Mouse (Mus musculus): ENCODE results near the gene Trpc2. TPM values are rescaled to one million over a fixed set of nuclear protein-coding genes. Genes with fewer than 3 reads are reported as not detected.

Gene Trpc2
- polyA plus RNA-seq, 1 experiment from 2014 or later = not detected

- no peaks in the 10 kb centered on the region for H3K27me3 ChIP-seq (ENCODE audit: control insufficient read depth, insufficient read depth, low read length)
- H3K4me1 ChIP-seq (ENCODE audit: control insufficient read depth, insufficient read depth, low read length) = peaks cover 14% of the 10 kb centered on the region
- no peaks in the 10 kb centered on the region for H3K9me3 ChIP-seq (replicated peaks; ENCODE audit: control insufficient read depth, low read length)
- H3K9ac ChIP-seq (ENCODE audit: low read depth, low read length) = peak overlapping the region; percentile 86
- H3K4me2 ChIP-seq = peak overlapping the region; percentile 87
- no peaks in the 10 kb centered on the region for H3K36me3 ChIP-seq (ENCODE audit: control insufficient read depth, insufficient read depth, low read length)
- ATAC-seq (replicated peaks; ENCODE audit: insufficient number of reproducible peaks, low FRiP score, low TSS enrichment) = 0 out of 2 replicates have a peak, but pooled peaks have one; percentile 6
- 0% methylated on average over 9 of the region's 9 CpGs for whole genome bisulfite sequencing (ENCODE audit: insufficient replicate concordance)
- peak overlapping the region; percentile 82 for H3K4me3 ChIP-seq (ENCODE audit: low read depth, low read length)
- H3K27ac ChIP-seq (ENCODE audit: low read depth, low read length) = peak overlapping the region; percentile 74
These were observed 18.3 kb upstream of the Trpc2 start for GRCm38 (mm10) chr7:102064655-102065045.

GRCm38 (mm10) chr7:102065046-102065891 lies 17.6 kb upstream of the Trpc2 start, which contains the start of the genes Rnf121, Xndc1 and Xntrpc:
Rnf121 (minus strand) TSS chr7:102065469.
Xndc1 (plus strand) TSS chr7:102065511.
Xntrpc (plus strand) TSS chr7:102065713.
- under 1% methylated on average over 56 of the region's 56 CpGs for WGBS (ENCODE audit: insufficient replicate concordance)
- Histone ChIP-seq H3K9me3 (replicated peaks; ENCODE audit: control insufficient read depth, low read length) (no peaks in the 10 kb centered on the region), H3K4me3 (ENCODE audit: low read depth, low read length) (peak within 1 kb of the TSS; percentile 82), H3K27me3 (ENCODE audit: control insufficient read depth, insufficient read depth, low read length) (no peaks in the 10 kb centered on the region), H3K27ac (ENCODE audit: low read depth, low read length) (peak within 1 kb of the TSS; percentile 74), H3K9ac (ENCODE audit: low read depth, low read length) (peak within 1 kb of the TSS; percentile 86), H3K36me3 (ENCODE audit: control insufficient read depth, insufficient read depth, low read length) (no peaks in the 10 kb centered on the region), H3K4me2 (peak within 1 kb of the TSS; percentile 87), H3K4me1 (ENCODE audit: control insufficient read depth, insufficient read depth, low read length) (peaks cover 14% of the 10 kb centered on the region)
- peak; percentile 96 for ATAC-seq (replicated peaks; ENCODE audit: insufficient number of reproducible peaks, low FRiP score, low TSS enrichment)

DNA sequence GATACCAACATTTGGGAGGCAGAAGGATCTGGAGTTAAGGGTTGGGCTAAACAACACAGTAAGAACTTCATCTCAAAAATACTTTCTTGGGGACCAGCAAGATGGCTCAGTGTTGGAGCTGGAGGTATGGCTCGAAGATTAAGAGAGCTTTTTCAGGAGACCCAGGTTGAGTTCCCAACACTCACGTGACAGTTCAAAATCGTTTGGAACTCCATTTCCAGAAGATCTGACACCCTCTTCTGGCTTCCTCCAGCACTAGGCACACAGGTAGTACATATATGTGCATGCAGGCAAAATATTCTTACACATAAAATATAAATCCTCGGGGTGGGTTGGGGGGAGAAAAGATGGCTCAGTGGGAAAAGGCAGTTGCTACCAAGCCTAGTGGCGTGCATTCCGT lies 16.6 kb upstream of the Trpc2 start:
- no peak overlapping the region for H3K27ac ChIP-seq (ENCODE audit: low read depth, low read length)
- 74% methylated on average over 6 of the region's 6 CpGs for WGBS (ENCODE audit: insufficient replicate concordance)
- H3K4me1 ChIP-seq (ENCODE audit: control insufficient read depth, insufficient read depth, low read length) = peaks cover 14% of the 10 kb centered on the region
- no peaks in the 10 kb centered on the region for H3K27me3 ChIP-seq (ENCODE audit: control insufficient read depth, insufficient read depth, low read length)
- peak overlapping the region; percentile 82 for H3K4me3 ChIP-seq (ENCODE audit: low read depth, low read length)
- peak overlapping the region; percentile 87 for H3K4me2 ChIP-seq
- no peaks in the 10 kb centered on the region for H3K9me3 ChIP-seq (replicated peaks; ENCODE audit: control insufficient read depth, low read length)
- no peaks in the 10 kb centered on the region for H3K36me3 ChIP-seq (ENCODE audit: control insufficient read depth, insufficient read depth, low read length)
- peak overlapping the region; percentile 86 for H3K9ac ChIP-seq (ENCODE audit: low read depth, low read length)
- ATAC-seq (replicated peaks; ENCODE audit: insufficient number of reproducible peaks, low FRiP score, low TSS enrichment) = no peak

DNA sequence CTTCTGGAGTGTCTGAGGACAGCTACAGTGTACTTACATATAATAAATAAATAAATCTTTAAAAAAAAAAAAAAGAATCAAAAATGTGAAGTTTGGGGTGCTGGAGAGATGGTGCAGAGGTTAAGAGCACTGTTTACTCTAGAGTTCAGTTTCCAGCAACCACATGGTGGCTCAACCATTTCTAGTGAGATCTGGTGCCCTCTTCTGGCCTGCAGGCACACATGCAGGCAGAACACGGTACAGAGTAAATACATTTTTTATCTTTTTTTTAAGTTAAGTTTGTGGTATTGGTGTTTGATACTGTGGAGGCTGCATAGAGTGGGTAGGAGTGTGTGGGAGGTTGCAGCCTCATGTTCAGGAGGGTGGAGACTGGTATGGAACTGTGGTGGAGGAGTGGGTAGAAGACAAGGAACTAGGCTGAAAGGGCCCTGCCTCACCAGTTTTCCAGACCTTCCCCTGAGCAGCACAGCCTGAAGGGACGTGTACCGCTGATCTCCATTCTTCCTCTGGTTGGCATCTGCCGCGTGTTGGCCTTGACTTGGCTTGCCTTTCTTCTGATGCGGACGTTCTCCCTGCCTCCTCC lies 6.1 kb upstream of the Trpc2 start:
- Histone ChIP-seq H3K27ac (ENCODE audit: low read depth, low read length) (no peak overlapping the region), H3K27me3 (ENCODE audit: control insufficient read depth, insufficient read depth, low read length) (no peaks in the 10 kb centered on the region), H3K9me3 (replicated peaks; ENCODE audit: control insufficient read depth, low read length) (no peaks in the 10 kb centered on the region), H3K36me3 (ENCODE audit: control insufficient read depth, insufficient read depth, low read length) (peaks cover 50% of the 10 kb centered on the region), H3K4me3 (ENCODE audit: low read depth, low read length) (no peak overlapping the region), H3K4me2 (no peak overlapping the region), H3K9ac (ENCODE audit: low read depth, low read length) (no peak overlapping the region), H3K4me1 (ENCODE audit: control insufficient read depth, insufficient read depth, low read length) (no peaks in the 10 kb centered on the region)
- WGBS (ENCODE audit: insufficient replicate concordance) = 81% methylated on average over 7 of the region's 7 CpGs
- ATAC-seq (replicated peaks; ENCODE audit: insufficient number of reproducible peaks, low FRiP score, low TSS enrichment) = no peak

DNA sequence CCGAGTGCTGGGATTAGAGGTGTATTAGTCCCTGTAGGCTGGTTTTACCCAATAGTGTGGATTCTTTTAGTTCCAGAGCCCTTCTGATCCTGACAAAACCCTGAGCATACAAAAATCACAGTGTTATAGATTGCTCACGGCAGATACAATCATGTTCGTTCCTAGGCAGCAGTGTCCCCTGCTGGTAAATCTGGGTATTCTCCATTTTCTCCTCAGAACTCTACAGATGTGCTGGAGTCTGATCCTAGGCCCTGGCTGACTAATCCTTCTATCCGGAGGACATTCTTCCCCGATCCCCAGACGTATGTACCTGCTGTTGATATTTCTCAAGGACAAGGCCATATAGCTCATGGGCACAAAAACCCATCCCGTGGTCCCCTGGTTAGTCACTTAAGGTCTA lies 4.4 kb upstream of the Trpc2 start:
- no peaks in the 10 kb centered on the region for H3K4me1 ChIP-seq (ENCODE audit: control insufficient read depth, insufficient read depth, low read length)
- ATAC-seq (replicated peaks; ENCODE audit: insufficient number of reproducible peaks, low FRiP score, low TSS enrichment) = no peak
- H3K27me3 ChIP-seq (ENCODE audit: control insufficient read depth, insufficient read depth, low read length) = no peaks in the 10 kb centered on the region
- H3K4me2 ChIP-seq = no peak overlapping the region
- H3K4me3 ChIP-seq (ENCODE audit: low read depth, low read length) = no peak overlapping the region
- WGBS (ENCODE audit: insufficient replicate concordance) = 80% methylated on average over 7 of the region's 7 CpGs
- H3K27ac ChIP-seq (ENCODE audit: low read depth, low read length) = no peak overlapping the region
- no peaks in the 10 kb centered on the region for H3K9me3 ChIP-seq (replicated peaks; ENCODE audit: control insufficient read depth, low read length)
- peaks cover 52% of the 10 kb centered on the region for H3K36me3 ChIP-seq (ENCODE audit: control insufficient read depth, insufficient read depth, low read length)
- H3K9ac ChIP-seq (ENCODE audit: low read depth, low read length) = no peak overlapping the region

DNA sequence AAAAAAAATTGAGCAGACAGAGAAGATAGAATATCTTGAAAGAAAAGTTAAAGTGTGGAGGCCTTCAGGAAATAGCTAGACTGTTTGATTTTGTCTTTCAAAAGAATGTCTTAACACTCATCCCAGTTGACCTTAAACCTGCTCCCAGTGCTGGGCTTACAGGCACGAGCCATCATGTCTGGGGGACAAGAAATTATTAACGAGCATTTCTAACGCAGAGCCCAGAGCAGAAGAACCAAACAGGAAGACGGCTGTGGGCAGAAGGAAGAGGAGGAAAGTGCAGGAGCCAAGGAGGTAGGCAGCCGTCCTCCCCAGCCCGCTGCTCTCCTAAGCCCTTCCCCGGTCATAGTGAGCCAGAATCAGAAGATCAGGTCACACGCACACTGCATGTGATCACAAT lies 2.6 kb upstream of the Trpc2 start:
- 89% methylated on average over 8 of the region's 8 CpGs for WGBS (ENCODE audit: insufficient replicate concordance)
- Histone ChIP-seq H3K4me1 (ENCODE audit: control insufficient read depth, insufficient read depth, low read length) (no peaks in the 10 kb centered on the region), H3K36me3 (ENCODE audit: control insufficient read depth, insufficient read depth, low read length) (peaks cover 44% of the 10 kb centered on the region)

GRCm38 (mm10) chr7:102081784-102082183 lies 1.1 kb upstream of the Trpc2 start:
- 95% methylated on average over 5 of the region's 5 CpGs for WGBS (ENCODE audit: insufficient replicate concordance)
- H3K4me2 ChIP-seq = no peak overlapping the region

More for the DNA sequence above, 2.6 kb upstream of the Trpc2 start:
- no peak overlapping the region for H3K9ac ChIP-seq (ENCODE audit: low read depth, low read length)
- no peaks in the 10 kb centered on the region for H3K9me3 ChIP-seq (replicated peaks; ENCODE audit: control insufficient read depth, low read length)
- no peak for ATAC-seq (replicated peaks; ENCODE audit: insufficient number of reproducible peaks, low FRiP score, low TSS enrichment)
- H3K27me3 ChIP-seq (ENCODE audit: control insufficient read depth, insufficient read depth, low read length) = no peaks in the 10 kb centered on the region
- H3K4me2 ChIP-seq = no peak overlapping the region
- H3K27ac ChIP-seq (ENCODE audit: low read depth, low read length) = no peak overlapping the region
- no peak overlapping the region for H3K4me3 ChIP-seq (ENCODE audit: low read depth, low read length)

GRCm38 (mm10) chr7:102084041-102084696 lies 1.3 kb downstream of the Trpc2 start:
- WGBS (ENCODE audit: insufficient replicate concordance) = 83% methylated on average over 26 of the region's 26 CpGs
- H3K27ac ChIP-seq (ENCODE audit: low read depth, low read length) = no peak overlapping the region
- no peaks in the 10 kb centered on the region for H3K27me3 ChIP-seq (ENCODE audit: control insufficient read depth, insufficient read depth, low read length)
- ATAC-seq (replicated peaks; ENCODE audit: insufficient number of reproducible peaks, low FRiP score, low TSS enrichment) = no peak
- H3K4me1 ChIP-seq (ENCODE audit: control insufficient read depth, insufficient read depth, low read length) = no peaks in the 10 kb centered on the region
- H3K9me3 ChIP-seq (replicated peaks; ENCODE audit: control insufficient read depth, low read length) = no peaks in the 10 kb centered on the region
- H3K4me3 ChIP-seq (ENCODE audit: low read depth, low read length) = no peak overlapping the region
- H3K9ac ChIP-seq (ENCODE audit: low read depth, low read length) = no peak overlapping the region
- H3K4me2 ChIP-seq = no peak overlapping the region
- H3K36me3 ChIP-seq (ENCODE audit: control insufficient read depth, insufficient read depth, low read length) = peaks cover 23% of the 10 kb centered on the region

More at GRCm38 (mm10) chr7:102081784-102082183, 1.1 kb upstream of the Trpc2 start:
- Histone ChIP-seq H3K36me3 (ENCODE audit: control insufficient read depth, insufficient read depth, low read length) (peaks cover 34% of the 10 kb centered on the region), H3K4me3 (ENCODE audit: low read depth, low read length) (no peak overlapping the region), H3K9me3 (replicated peaks; ENCODE audit: control insufficient read depth, low read length) (no peaks in the 10 kb centered on the region), H3K4me1 (ENCODE audit: control insufficient read depth, insufficient read depth, low read length) (no peaks in the 10 kb centered on the region), H3K27ac (ENCODE audit: low read depth, low read length) (no peak overlapping the region), H3K9ac (ENCODE audit: low read depth, low read length) (no peak overlapping the region), H3K27me3 (ENCODE audit: control insufficient read depth, insufficient read depth, low read length) (no peaks in the 10 kb centered on the region)
- ATAC-seq (replicated peaks; ENCODE audit: insufficient number of reproducible peaks, low FRiP score, low TSS enrichment) = no peak

All from heart, embryonic 11.5 days (tissue).